Mouse (Mus musculus): ENCODE results near the gene Rapgef1.

Gene Rapgef1

GRCm38 (mm10) chr2:29672746-29673536 lies 53.4 kb downstream of the Rapgef1 start:
- no peak for ATAC-seq (ENCODE audit: low TSS enrichment)

GRCm38 (mm10) chr2:29674087-29674486 lies 54.6 kb downstream of the Rapgef1 start:
- ATAC-seq (ENCODE audit: low TSS enrichment): no peak

GRCm38 (mm10) chr2:29674545-29674944 lies 55.0 kb downstream of the Rapgef1 start:
- no peak for ATAC-seq (ENCODE audit: low TSS enrichment)

GRCm38 (mm10) chr2:29675846-29676245 lies 56.3 kb downstream of the Rapgef1 start:
- no peak for ATAC-seq (ENCODE audit: low TSS enrichment)

GRCm38 (mm10) chr2:29676513-29676912 lies 57.0 kb downstream of the Rapgef1 start:
- no peak for ATAC-seq (ENCODE audit: low TSS enrichment)

- ATAC-seq (ENCODE audit: low TSS enrichment): no peak
These were observed 58.3 kb downstream of the Rapgef1 start for GRCm38 (mm10) chr2:29677842-29678241.

- ATAC-seq (ENCODE audit: low TSS enrichment): no peak
These were observed 59.0 kb downstream of the Rapgef1 start for GRCm38 (mm10) chr2:29678524-29678923.

- no peak for ATAC-seq (ENCODE audit: low TSS enrichment)
These were observed 60.4 kb downstream of the Rapgef1 start for GRCm38 (mm10) chr2:29679710-29680584.

- no peak for ATAC-seq (ENCODE audit: low TSS enrichment)
These were observed 63.9 kb downstream of the Rapgef1 start for GRCm38 (mm10) chr2:29683261-29683999.

- ATAC-seq (ENCODE audit: low TSS enrichment): peak; percentile 55; the same call in 1 of the 2 replicates
These were observed 65.0 kb downstream of the Rapgef1 start for GRCm38 (mm10) chr2:29684498-29684897.

- ATAC-seq (ENCODE audit: low TSS enrichment): no peak
These were observed 69.5 kb downstream of the Rapgef1 start for GRCm38 (mm10) chr2:29689014-29689413.

- ATAC-seq (ENCODE audit: low TSS enrichment): no peak
These were observed 70.0 kb downstream of the Rapgef1 start for GRCm38 (mm10) chr2:29689495-29689894.

- no peak for ATAC-seq (ENCODE audit: low TSS enrichment)
These were observed 71.5 kb downstream of the Rapgef1 start for GRCm38 (mm10) chr2:29691068-29691467.

- 0 out of 2 replicates have a peak, but pooled peaks have one; percentile 16 for ATAC-seq (ENCODE audit: low TSS enrichment)
These were observed 72.0 kb downstream of the Rapgef1 start for GRCm38 (mm10) chr2:29691507-29691906.

- no peak for ATAC-seq (ENCODE audit: low TSS enrichment)
These were observed 72.7 kb downstream of the Rapgef1 start for GRCm38 (mm10) chr2:29692192-29692591.

- ATAC-seq (ENCODE audit: low TSS enrichment): no peak
These were observed 76.8 kb downstream of the Rapgef1 start for GRCm38 (mm10) chr2:29696207-29696800.

GRCm38 (mm10) chr2:29698421-29699290 lies 79.1 kb downstream of the Rapgef1 start:
- ATAC-seq (ENCODE audit: low TSS enrichment): no peak

- peak; percentile 47 for ATAC-seq (ENCODE audit: low TSS enrichment)
These were observed 81.4 kb downstream of the Rapgef1 start for GRCm38 (mm10) chr2:29700898-29701297.

GRCm38 (mm10) chr2:29701393-29701792 lies 81.9 kb downstream of the Rapgef1 start:
- ATAC-seq (ENCODE audit: low TSS enrichment): no peak

- ATAC-seq (ENCODE audit: low TSS enrichment): no peak
These were observed 82.7 kb downstream of the Rapgef1 start for GRCm38 (mm10) chr2:29702189-29702588.
